Mouse (Mus musculus) kidney, postnatal 25 days (tissue): ENCODE data around the gene Fgf22.

Experiments
- DNase-seq, 2 experiments: peaks; one replicate each; pipeline ENCODE4 v3.0.0; 2021; ENCODE audit warnings: mixed read lengths in 2 of 2

The Fgf22 gene

DNA sequence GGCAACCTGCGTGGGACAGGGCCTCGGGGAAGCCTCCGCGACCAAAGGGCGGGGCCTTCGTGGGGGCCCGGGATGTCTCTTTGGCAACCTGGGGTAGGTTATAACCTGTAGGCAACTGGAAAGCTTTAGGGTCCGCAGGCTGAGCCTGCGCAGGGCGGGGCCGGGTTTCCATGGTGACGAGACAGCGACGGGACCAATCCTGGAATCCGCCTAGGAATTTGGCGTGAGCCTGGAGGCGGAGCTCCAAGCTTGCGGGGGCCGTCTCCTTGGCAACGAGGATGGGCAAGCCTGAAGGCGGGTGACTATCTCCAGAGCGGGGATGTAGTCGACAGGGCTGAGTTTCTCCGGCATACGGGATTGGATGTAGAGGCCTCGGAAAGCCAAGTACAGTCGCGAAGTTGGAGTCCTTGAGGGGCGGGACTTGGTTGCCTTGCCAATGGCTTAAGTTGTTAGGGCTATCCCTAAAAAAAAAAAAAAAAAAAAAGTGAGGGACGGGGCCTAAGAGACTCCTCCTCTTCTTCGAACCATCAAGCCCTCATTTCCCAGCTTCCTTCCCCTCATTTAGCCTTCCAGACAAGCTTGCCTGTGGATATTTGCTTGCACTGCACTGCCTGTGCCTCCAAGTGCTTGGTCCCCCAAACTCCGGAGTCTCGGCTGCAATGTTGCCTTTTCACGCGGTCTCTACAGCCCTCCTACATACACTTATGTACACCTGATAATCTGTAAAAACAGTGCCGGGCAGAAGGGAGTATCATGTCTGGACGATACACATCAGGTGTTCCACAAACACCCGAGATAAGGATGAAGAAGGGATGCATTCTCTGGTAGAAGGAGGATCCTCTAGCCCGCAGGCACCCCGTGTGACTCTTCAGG lies 12.7 kb downstream of the Fgf22 start:
- DNase-seq, result peak; percentile 95 to 96

DNA sequence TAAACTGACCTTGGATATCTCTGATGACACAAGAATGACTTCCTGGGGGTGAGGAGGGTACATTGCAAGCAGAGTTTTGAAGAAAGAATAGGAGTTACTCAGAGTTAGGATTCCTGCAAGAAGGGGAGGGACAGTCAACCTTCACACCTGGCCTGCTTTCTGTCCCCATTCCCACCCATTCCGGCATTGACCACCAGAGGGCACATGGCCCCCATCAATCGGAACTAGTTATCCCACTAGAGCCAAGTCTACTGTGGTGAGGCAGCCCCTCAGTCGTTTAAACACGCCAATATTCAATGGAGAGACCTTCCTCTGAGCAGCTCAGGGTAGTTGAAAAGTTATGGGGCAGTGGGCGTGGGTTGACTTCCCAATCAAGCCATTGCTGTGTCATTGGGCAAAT lies 13.5 kb downstream of the Fgf22 start:
- DNase-seq, result peak; percentile 80 to 88

DNA sequence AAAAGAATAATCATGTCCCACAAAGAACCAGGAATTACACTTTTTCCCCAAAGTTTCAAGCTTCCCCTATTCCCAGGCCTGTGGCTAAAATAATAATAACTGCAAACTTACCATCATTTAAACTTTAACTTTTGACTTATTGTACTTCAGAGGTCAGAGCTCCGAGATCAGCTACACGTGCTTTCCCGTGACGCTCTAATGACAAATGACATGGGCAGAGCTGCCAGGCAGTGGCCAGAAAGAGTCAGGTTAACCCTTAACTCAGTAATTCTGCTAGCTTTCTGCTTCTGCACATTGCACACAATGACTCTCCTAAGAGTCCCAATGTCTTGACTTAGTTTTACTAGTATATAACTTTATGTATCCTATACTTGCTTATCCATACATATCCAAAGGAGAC lies 14.5 kb downstream of the Fgf22 start:
- DNase-seq, result peak; percentile 71 to 83

DNA sequence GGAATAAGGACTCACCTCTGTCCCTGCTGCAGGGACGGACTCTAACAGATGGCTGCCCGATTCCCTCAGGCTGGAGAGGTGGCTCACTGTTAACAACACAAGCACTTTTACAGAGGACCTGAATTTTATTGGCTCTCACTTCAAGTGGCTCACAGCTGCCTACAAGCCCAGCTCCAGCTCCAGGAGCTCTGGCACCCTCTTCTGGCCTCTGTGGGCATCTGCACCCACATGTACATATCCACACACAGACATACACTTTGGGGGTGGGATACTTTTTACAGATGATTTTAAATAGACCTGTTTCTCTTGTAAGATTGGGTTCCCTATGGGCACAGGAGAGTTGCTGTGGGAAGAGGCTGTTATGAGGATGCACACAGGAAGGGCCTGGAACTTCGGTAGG lies 17.4 kb downstream of the Fgf22 start:
- no peak for DNase-seq

DNA sequence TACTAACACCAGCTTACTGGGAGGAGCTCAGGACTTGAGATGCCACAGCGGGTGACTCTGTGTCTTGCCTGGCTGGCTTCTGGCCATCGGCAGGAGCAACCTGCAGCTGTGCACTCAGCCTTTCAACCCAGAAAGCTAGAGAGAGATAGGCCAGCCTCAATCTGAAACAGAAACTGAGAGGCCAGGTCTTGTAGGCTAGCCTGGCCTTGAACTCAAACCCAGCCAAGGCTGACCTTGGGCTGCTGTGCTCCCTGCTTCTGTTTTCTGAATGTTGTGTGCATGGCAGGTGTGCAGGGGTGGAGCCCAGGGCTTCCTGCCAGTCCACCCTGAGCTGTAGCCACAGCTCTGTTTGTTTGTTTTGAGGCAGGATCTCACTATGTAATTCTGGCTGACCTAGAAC lies 18.3 kb downstream of the Fgf22 start:
- no peak for DNase-seq

DNA sequence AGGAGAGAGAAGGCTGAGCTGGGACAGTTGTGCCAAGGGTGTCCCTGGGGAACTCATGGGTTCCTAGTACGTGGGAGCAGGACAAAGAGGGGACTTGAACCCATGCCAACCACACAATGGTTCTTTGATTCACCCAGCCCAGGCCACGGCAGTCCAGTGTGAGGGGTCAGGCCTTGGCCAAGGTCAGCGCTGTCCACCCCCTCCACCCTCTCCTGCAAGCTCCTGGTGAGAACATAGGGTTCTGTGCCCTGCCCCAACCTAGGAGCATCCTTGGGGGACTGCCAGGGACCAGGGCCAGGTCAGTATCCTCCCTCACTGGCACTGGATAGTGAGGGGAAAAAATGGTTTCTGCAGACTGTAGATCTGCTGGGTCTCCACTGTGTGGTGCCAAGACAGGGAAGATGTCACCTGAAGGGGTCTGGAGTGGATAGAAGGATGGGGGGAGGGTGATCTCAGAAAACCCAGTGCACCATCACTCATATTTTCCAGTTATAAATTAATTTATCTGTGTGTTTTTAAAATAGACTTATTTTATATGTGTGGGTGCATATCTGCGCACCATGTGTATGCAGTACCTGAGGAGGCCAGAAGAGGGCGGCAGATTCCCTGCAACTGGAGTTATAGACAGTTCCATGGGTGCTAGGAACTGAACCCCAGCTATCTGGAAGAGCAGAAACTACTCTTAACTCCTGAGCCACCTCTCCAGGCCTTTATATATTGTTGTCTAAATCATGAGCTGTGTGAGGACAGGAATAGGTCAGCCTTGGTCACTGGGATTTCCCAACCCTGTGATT lies 19.8 kb downstream of the Fgf22 start:
- peak in 1 of 2 experiments; percentile 49 for DNase-seq

DNA sequence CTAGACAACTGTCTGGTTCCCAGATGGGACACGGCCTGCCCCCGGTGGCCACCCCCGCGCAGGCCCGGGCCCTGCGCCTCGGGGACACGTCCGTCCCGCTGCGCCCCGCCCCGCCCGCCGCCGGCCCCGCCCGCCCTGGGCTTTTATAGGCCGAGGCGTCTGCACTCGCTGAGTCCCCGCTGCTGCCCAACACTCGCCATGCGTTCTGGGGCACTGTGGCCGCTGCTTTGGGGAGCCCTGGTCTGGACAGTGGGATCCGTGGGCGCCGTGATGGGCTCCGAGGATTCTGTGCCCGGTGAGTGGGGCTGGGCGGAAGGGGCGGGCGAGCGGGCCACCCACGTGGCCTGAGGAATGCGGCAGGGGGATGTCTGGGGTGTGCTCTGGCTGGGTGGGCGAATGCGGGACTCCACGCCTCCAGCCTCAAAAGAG lies 22.2 kb downstream of the Fgf22 start, which contains the start of gene Fstl3:
TSS of gene Fstl3 (plus strand) at position 170 of the 429 bp plus-strand sequence.
- no peak for DNase-seq

DNA sequence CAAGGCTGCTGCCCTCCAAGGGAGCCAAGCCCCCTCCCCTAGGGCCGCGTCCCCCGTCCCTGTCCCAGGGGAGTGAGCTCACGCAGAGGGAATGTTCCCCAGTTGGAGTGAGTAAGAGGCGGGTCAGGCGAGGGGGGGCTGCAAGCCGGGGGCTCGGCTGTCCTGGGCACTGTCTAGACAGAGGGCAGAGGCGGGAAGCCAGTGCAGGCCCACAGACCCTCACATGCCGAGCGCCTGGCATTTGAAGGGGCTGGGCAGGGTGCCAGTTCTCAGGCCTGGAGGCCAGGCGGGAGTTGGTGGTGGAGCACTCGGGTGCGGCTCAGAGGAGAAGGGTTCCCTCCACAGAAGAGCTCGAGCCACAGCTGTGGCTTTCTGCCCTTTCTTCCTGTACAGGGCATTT lies 23.1 kb downstream of the Fgf22 start:
- DNase-seq, result peak in 1 of 2 experiments; percentile 58

DNA sequence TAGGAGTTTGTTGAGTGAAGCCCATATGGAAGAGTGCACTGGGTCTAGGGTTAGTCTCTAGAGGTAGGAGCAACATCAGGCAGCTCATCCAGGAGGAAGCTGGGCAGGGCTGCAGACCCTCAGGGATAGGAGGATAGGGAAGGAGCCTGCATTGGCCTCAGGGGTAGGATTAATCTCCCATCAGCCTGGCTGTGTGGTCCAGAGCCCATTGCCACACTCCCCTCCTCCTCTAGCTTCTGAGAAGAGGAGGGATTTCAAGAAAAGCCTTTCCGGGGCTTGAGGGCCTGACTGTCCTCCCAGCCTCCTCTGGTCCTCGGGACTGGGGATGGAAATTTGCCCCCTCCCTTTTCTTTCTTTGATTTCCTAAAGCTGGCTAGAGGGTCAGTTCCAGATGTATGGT lies 24.3 kb downstream of the Fgf22 start:
- no peak for DNase-seq

DNA sequence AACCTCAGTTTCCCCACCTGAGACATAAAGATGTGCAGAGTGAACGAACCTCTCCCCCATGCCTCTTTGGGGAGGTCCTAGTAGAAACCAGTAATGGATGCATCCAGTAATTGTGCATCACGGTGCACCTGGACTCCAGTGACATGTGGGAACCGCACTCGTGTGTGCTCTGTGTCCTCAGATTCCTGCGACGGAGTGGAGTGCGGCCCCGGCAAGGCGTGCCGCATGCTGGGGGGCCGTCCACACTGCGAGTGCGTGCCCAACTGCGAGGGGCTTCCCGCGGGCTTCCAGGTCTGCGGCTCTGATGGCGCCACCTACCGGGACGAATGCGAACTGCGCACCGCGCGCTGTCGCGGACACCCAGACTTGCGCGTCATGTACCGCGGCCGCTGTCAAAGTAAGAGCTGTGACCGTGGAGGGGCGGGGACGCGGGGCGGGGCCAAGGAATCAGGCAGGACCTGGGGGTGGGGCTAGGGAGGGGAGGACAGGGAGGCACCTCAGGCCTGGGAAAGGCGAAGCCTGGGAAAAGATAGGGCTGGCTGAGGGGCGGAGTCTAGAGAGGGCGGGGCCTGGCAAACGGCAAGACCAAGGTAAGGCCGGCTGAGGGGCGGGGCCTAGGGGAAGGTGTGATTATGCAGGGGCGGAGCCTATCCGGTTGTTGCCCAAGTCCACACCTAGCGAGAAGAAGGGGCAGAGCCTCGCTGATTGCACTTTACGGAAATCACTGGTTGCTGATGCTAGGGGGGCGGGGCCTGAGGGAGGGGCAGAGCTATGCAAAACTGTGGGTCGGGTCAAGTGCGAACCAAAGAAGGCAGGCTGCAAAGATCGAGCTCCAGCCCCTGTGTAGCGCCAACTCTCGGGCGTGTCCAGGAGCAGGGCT lies 25.1 kb downstream of the Fgf22 start:
- peak; percentile 99 for DNase-seq

DNA sequence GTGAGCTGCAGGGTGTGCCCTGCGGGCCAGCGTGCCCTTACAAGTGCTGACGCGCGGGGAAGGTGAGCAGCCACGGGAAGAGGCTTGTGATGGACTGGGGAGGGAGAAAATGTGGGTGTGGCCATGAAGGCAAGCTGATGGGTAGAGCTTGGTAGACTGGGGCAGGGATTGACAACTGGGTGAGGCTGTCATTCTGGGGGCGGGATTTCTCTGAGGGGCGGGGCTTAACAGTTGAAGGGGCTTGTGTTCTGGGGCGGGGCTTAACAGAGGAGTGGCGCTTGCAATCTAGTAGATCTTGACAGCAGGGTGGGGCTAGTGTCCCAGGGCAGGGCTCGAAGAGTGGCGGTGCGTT lies 25.8 kb downstream of the Fgf22 start:
- DNase-seq, result peak in 1 of 2 experiments; percentile 79

DNA sequence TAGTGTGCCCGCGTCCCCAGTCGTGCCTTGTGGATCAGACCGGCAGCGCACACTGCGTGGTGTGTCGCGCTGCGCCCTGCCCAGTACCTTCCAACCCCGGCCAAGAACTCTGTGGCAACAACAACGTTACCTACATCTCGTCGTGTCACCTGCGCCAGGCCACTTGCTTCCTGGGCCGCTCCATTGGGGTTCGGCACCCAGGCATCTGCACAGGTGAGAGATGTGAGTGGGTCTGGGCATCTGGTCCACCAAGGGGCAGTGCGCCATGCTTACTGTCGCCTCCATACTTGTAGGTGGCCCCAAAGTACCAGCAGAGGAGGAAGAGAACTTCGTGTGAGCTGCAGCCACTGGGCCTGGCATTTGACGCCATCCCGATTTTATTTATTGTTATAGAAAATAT lies 26.3 kb downstream of the Fgf22 start:
- peak in 1 of 2 experiments; percentile 53 for DNase-seq

DNA sequence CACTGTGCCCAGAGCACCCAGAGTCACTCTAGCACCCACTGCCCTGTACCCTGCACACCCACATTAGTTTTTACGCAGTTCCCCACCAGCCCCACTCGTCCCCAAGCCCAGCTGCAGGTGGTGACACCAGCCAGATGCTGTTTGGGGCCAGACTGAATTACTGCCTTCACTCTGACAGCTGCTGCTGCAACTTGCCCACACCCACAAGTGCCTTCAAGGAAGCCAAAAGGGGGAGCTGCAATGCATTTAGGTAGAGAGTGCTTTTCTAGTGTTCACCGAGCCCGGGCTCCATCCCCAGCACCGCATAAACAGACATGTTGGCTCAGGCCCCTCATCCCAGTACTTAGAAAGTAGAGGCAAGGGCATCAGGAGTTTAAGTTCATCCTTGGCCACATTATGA lies 27.1 kb downstream of the Fgf22 start:
- peak in 1 of 2 experiments; percentile 35 for DNase-seq

DNA sequence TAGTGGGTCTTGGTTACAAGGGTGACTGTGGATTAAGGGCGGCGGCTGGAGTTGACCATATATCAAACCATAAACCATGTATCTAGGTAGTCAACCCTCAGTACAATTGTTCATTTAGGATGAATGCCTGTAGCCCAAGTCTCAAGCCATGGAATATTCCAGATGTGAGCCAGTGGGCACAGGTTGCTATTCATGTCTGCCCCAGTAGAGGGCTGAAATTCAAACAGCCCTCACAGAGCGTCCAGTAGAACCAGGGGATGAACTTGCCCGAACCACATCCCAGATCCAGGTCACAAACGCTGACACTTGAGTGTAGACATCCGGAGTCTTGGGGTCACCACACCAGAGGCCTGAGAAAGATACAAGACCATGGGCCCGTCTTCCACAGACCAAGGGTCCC lies 28.2 kb downstream of the Fgf22 start:
- peak; percentile 44 to 54 for DNase-seq

DNA sequence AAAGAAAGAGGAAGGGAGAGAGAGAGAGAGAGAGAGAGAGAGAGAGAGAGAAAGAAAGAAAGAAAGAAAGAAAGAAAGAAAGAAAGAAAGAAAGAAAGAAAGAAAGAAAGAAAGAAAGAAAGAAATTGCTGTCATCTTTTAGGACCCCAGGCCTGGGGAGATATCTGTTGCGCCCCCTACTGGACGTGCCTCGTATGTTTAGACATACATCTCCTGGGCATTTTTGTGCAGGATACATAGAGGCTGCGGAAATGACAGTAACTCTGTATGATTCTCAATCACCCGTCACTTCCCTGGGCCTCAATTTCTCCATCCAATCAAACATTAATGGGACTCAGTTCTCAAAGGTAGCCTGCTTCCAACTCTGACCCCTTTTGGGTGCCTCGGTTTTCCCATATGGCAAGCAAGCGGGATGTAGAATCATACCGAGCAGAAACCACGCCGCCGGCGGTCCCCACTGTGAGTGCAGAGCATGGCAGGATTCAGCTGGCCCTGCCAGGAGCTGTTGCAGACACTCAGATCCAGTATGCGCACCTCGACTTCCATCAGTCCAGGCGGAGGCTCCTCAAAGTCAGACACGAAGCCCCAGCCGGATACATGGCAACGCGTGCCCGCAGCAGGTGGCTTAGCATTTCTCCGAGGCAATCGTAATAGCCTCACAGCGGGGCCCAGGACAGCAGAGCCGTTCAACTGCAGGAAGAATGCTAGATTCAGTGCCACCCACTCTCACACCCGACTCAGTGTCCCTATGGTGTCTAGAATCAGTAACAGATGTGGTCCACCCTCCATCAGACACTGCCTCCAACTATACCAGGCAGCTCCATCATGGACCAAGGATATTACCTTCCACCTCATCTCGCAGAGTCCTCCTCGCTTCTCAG lies 29.3 kb downstream of the Fgf22 start:
- DNase-seq, result peak; percentile 44 to 76

DNA sequence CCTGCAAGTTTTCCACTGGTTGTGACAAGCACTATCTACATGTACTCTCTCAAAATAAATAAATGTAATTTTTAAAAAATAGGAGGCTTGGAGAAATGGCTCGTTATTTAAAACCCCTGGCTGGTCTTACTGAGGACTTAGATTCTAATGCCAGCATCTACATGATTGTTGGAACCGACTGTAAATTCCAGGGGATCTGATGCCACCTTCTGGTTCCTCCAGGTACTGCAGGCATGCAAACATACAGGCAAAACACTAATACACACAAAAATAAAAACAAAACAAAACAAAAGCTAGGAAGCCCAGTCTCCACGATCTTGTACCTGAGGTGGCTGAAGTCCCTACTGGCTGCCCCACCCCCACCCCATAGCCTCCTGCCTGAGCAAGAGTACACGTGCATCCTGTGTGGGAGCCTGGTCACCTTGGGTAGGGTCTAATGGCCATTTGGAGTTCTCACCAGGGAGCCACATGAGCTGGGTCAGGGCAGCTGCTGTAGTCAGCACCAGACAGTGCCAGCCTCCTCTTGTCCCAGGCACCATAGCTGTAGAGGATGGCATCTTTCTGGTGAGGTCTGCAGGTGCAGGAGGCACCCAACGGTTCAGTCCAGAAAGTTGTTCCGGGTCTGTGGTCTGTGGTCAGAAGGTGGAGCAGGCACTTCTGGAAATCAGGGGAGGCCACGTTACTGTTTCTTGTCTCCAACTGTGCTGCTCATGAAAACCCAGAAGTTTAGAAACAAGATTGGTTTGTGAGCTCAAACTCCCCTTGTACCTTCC lies 33.7 kb downstream of the Fgf22 start:
- DNase-seq, result peak; percentile 74 to 94

DNA sequence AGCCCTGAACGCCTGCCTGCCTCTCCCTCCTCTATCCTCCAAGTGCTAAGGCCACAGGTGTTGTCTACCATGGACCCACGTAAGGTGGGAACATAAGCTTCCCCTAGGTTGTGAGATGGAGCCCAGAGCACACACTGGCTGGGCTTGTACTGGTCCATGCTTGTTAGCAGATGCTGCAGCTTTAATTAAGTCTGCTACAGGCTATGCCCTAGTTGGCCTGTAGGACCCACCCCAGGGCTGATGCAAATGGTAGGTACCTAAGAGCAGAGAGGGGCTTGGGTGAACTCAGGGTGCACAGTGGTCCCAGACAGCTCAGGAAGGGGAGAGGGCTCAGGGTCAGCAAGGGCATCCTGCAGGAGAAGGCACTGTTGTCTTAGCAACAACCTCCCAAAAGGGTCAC lies 34.7 kb downstream of the Fgf22 start:
- DNase-seq, result peak in 1 of 2 experiments; percentile 26

DNA sequence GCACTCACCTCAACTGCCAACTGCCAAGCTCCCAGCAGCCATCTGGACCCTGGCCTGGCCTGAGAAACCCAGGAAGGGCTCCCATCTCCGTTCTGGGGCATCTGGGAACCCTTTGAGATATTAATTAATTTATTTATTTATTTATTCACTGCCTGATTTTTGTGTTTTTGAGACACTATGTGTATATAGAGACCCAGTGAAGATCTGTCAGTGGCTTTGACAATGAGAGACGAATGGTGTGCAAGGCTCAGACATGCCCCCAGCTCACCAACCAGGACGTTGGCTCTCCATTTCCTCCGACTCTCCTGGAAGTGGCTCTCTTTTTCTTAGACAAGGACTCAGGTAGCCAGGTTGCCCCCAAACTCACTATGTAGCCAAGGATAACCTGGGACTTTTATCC lies 36.0 kb downstream of the Fgf22 start, which contains the start of gene Prss57:
TSS of gene Prss57 (minus strand) at position 101 of the 400 bp plus-strand sequence.
- no peak for DNase-seq

DNA sequence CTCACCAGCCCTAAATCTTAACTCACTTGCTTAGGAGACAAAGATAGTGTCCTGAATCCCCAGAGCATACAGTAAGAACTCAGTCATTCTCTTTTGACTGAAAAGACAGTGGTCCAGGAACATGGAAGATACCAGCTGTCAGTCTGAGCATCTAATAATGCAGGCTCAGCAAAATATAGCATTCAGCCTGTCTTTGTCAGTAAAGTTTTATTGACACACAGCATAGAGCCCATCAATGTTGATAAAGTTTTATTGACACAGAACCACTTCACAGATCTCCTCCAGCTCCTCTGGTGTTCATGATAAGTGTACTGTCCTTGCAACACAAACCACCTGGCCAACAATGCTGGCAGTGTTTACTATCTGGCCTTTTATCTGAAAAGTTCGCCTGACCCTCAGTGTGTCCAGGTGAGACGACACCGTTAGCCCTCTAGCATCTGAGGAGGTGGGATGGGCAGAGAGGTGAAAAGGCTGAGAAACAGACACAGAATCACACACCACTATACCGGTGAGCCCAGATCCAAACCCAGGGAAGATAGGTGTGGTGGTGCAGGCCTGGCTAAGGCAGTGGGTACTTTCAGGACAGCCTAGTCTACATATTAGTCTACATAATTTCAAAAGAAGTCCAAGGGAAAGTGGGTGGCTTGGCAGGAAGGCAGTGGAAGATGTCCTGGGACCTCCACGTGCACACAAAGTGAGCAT lies 37.6 kb downstream of the Fgf22 start:
- DNase-seq, result peak in 1 of 2 experiments; percentile 38
